Mouse (Mus musculus) forebrain, embryonic 11.5 days (tissue): ENCODE data around the gene Cd9. TPM values are rescaled to one million over a fixed set of nuclear protein-coding genes. Genes with fewer than 3 reads are reported as not detected.

Experiments
- ATAC-seq: fragments of 200-750 bp; cut with Nextera tagmentation; replicated peaks from 2 replicates; pipeline ENCODE4 v1.8.0; 2017; ENCODE audit warnings: moderate TSS enrichment; ENCODE audit not compliant: low FRiP score
- DNase-seq: peaks from one replicate; pipeline ENCODE4 v3.0.0-alpha.2; 2017; ENCODE audit warnings: low spot score
- H3K27ac ChIP-seq: fragments of 300-500 bp; sonication (generic); 2 replicates; pipeline ENCODE4 v1.5.1; 2014; ENCODE audit warnings: low read depth, low read length
- H3K27me3 ChIP-seq: fragments of 300-500 bp; sonication (generic); 2 replicates; pipeline ENCODE4 v1.6.1; 2014; ENCODE audit warnings: mild to moderate bottlenecking, low read length, mixed read lengths; ENCODE audit not compliant: control insufficient read depth, insufficient read depth
- H3K36me3 ChIP-seq: fragments of 300-500 bp; sonication (generic); 2 replicates; pipeline ENCODE4 v1.6.1; 2014; ENCODE audit warnings: mild to moderate bottlenecking, low read length, moderate library complexity, mixed read lengths; ENCODE audit not compliant: control insufficient read depth, insufficient read depth
- H3K4me1 ChIP-seq: fragments of 300-500 bp; sonication (generic); replicated peaks from 2 replicates; pipeline ENCODE4 v1.6.1; 2014; ENCODE audit warnings: low read length, mixed read lengths; ENCODE audit not compliant: control insufficient read depth, insufficient read depth
- H3K4me2 ChIP-seq: fragments of 300-500 bp; sonication (generic); 2 replicates; pipeline ENCODE4 v1.6.1; 2014; ENCODE audit warnings: low read depth, mild to moderate bottlenecking, low read length, moderate library complexity, mixed read lengths; ENCODE audit not compliant: severe bottlenecking
- H3K4me3 ChIP-seq: fragments of 300-500 bp; sonication (generic); 2 replicates; pipeline ENCODE4 v1.5.1; 2014; ENCODE audit warnings: low read depth, low read length
- H3K9ac ChIP-seq: fragments of 300-500 bp; sonication (generic); 2 replicates; pipeline ENCODE4 v1.6.1; 2014; ENCODE audit warnings: low read length
- H3K9me3 ChIP-seq: fragments of 300-500 bp; sonication (generic); 2 replicates; pipeline ENCODE4 v1.6.1; 2016; ENCODE audit warnings: low read length, mixed read lengths; ENCODE audit not compliant: control insufficient read depth
- WGBS: fragments of 180-500 bp; shearing (Covaris S2); extraction: QIAGEN DNeasy Blood & Tissue Kit; methylation state at CpG from one replicate; pipeline ENCODE4 v1.1.7; 2014; 5-methylcytosine and 5-hydroxymethylcytosine counted together
- polyA plus RNA-seq: library from polyadenylated mRNA; unstranded; fragments of >200 nt; fragmentation: Nextera tagmentation; extraction: Ambion mirVana; gene quantifications from 2 replicates; pipeline ENCODE4 v1.2.1, GENCODE M21; 2014

The Cd9 gene
- polyA plus RNA-seq, 1 experiment from 2014 or later: 47.4 TPM

- no peaks in the 10 kb centered on the region for H3K27me3 ChIP-seq
- H3K9ac ChIP-seq: no peak overlapping the region
- H3K36me3 ChIP-seq: no peaks in the 10 kb centered on the region
- no peak overlapping the region for H3K27ac ChIP-seq
- no peak overlapping the region for H3K4me2 ChIP-seq
- 52% methylated on average over 4 of the region's 4 CpGs for WGBS
- ATAC-seq (no peak), DNase-seq (no peak)
- no peaks in the 10 kb centered on the region for H3K9me3 ChIP-seq
- H3K4me3 ChIP-seq: no peak overlapping the region
- H3K4me1 ChIP-seq: no peaks in the 10 kb centered on the region
Measured at GRCm38 (mm10) chr6:125447205-125447604, 47.4 kb downstream of the Cd9 start.

GRCm38 (mm10) chr6:125445381-125445780, 49.2 kb downstream of the Cd9 start:
- DNase-seq (no peak), ATAC-seq (no peak)
- H3K4me1 ChIP-seq: no peaks in the 10 kb centered on the region
- H3K36me3 ChIP-seq: no peaks in the 10 kb centered on the region
- H3K27me3 ChIP-seq: no peaks in the 10 kb centered on the region
- H3K27ac ChIP-seq: no peak overlapping the region
- no peak overlapping the region for H3K4me2 ChIP-seq
- H3K4me3 ChIP-seq: no peak overlapping the region
- H3K9ac ChIP-seq: no peak overlapping the region
- H3K9me3 ChIP-seq: no peaks in the 10 kb centered on the region
- 82% methylated on average over 6 of the region's 6 CpGs for WGBS

GRCm38 (mm10) chr6:125442591-125442990, 52.0 kb downstream of the Cd9 start:
- Histone ChIP-seq H3K9ac (no peak overlapping the region), H3K9me3 (no peaks in the 10 kb centered on the region), H3K4me1 (no peaks in the 10 kb centered on the region), H3K4me2 (no peak overlapping the region), H3K27me3 (no peaks in the 10 kb centered on the region), H3K4me3 (no peak overlapping the region), H3K36me3 (no peaks in the 10 kb centered on the region), H3K27ac (no peak overlapping the region)
- WGBS: 68% methylated on average over 10 of the region's 10 CpGs
- DNase-seq (no peak), ATAC-seq (no peak)

DNA sequence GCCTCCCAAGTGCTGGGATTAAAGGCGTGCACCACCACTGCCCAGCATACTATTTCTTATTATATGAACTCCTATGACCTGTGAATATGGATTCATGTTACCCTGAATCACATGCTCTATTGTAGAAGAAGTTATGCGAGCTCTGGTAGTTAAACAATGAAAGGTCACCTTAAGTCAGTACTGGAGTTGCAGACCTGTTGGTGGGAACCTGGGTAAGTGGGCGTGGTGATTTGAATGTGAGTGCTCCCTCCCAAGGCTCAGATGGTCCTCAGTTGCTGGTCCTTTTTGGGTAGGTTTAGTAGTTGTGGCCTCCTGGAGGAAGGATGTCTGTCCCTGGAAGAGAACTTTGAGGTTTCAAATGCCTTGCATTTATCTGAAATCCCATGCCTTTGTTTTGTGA, 57.8 kb downstream of the Cd9 start:
- no peak overlapping the region for H3K4me2 ChIP-seq
- H3K9ac ChIP-seq: no peak overlapping the region
- DNase-seq (no peak), ATAC-seq (no peak)
- H3K9me3 ChIP-seq: no peaks in the 10 kb centered on the region
- H3K4me3 ChIP-seq: no peak overlapping the region
- H3K27ac ChIP-seq: no peak overlapping the region
- H3K27me3 ChIP-seq: no peaks in the 10 kb centered on the region
- H3K36me3 ChIP-seq: no peaks in the 10 kb centered on the region
- no peaks in the 10 kb centered on the region for H3K4me1 ChIP-seq
- WGBS: 91% methylated on average over 3 of the region's 3 CpGs

GRCm38 (mm10) chr6:125434735-125435518, 59.7 kb downstream of the Cd9 start:
- DNase-seq (no peak), ATAC-seq (no peak)
- WGBS: 56% methylated on average over 5 of the region's 5 CpGs
- Histone ChIP-seq H3K9me3 (no peaks in the 10 kb centered on the region), H3K9ac (no peak overlapping the region), H3K27ac (no peak overlapping the region), H3K4me3 (no peak overlapping the region), H3K4me2 (no peak overlapping the region), H3K4me1 (0 out of 2 replicates have a peak, but pooled peaks cover 2% of the 10 kb centered on the region), H3K27me3 (no peaks in the 10 kb centered on the region), H3K36me3 (no peaks in the 10 kb centered on the region)

DNA sequence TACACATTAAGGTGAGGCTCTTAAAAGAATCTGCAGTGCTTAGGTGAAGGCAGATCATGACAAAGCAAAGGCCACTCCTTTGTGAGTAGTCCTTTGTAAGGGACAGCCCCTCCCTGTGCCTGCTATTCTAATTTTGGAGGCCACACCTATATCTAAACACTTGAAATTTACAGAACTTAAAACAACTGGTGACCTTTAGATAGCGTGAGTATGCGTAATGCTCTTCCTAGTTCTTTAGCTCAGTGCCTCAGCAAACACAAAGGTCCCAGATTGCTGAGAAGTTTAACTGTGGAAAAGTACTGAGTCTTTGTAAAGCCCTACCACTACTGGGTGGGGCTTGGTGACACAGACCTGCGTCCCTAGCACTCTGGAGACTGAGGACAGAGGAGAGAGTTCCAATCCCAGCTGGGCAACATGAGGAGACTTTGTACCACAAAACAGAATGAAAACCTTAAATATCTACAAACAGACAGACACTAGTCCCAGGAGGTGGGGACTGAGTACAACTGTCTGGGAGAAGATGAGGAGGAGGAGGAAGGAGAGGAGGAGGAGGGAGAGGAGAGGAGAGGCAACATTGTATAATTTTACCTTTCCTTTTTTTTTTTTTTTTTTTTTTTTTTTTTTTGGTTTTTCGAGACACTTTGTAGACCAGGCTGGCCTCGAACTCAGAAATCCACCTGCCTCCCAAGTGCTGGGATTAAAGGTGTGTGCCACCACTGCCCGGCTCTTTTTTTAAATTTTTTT, 60.7 kb downstream of the Cd9 start:
- ATAC-seq (no peak), DNase-seq (no peak)
- Histone ChIP-seq H3K27me3 (no peaks in the 10 kb centered on the region), H3K9ac (no peak overlapping the region), H3K36me3 (no peaks in the 10 kb centered on the region), H3K9me3 (no peaks in the 10 kb centered on the region), H3K4me2 (no peak overlapping the region), H3K27ac (no peak overlapping the region), H3K4me3 (no peak overlapping the region), H3K4me1 (0 out of 2 replicates have a peak, but pooled peaks cover 2% of the 10 kb centered on the region)
- 78% methylated on average over 6 of the region's 6 CpGs for WGBS

DNA sequence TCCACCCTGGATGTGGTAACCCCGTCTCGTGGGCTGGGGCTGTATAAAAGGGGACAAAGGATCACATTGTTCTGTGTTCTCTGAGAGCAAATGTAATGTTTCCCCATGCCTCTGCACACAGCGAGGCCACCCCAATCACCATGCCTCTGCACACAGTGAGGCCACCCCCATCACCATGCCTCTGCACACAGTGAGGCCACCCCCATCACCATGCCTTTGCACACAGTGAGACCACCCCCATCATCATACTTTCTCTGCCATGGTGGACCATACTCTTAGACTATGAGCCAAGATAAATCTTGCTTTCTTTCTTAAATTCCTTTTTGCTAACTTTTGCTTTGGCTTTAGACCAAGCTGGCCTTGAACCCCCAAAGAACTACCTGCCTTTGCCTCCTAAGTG, 61.3 kb downstream of the Cd9 start:
- DNase-seq (no peak), ATAC-seq (no peak)
- no peak overlapping the region for H3K4me3 ChIP-seq
- no peaks in the 10 kb centered on the region for H3K9me3 ChIP-seq
- no peak overlapping the region for H3K9ac ChIP-seq
- 0 out of 2 replicates have a peak, but pooled peaks cover 2% of the 10 kb centered on the region for H3K4me1 ChIP-seq
- no peaks in the 10 kb centered on the region for H3K27me3 ChIP-seq
- no peak overlapping the region for H3K4me2 ChIP-seq
- H3K36me3 ChIP-seq: no peaks in the 10 kb centered on the region
- WGBS: 59% methylated on average over 3 of the region's 3 CpGs
- H3K27ac ChIP-seq: no peak overlapping the region

- H3K9ac ChIP-seq: no peak overlapping the region
- ATAC-seq: no peak
Measured at GRCm38 (mm10) chr6:125432522-125432921, 62.1 kb downstream of the Cd9 start.

More at GRCm38 (mm10) chr6:125432522-125432921, 62.1 kb downstream of the Cd9 start:
- Histone ChIP-seq H3K27me3 (no peaks in the 10 kb centered on the region), H3K4me2 (no peak overlapping the region), H3K36me3 (no peaks in the 10 kb centered on the region), H3K4me3 (no peak overlapping the region), H3K27ac (no peak overlapping the region), H3K9me3 (no peaks in the 10 kb centered on the region), H3K4me1 (0 out of 2 replicates have a peak, but pooled peaks cover 2% of the 10 kb centered on the region)
- DNase-seq: no peak
- 81% methylated on average over 7 of the region's 7 CpGs for WGBS
